Comparison of ENCODE assay signal across 8 mouse cellular contexts in genomic region chr10:83224999-83225398, GRCm38 (mm10).
A peak's percentile ranks its signal among the peaks of the same experiment; 100 is the strongest.
DNase-seq lines count a peak whose midpoint lies in the region; ATAC-seq lines count a peak whose summit lies in the region.

No protein-coding gene starts in this region.

- H3K27ac ChIP-seq in heart, embryonic 10.5 days, result no peak overlapping the region

- peak; percentile 46; the same call in 1 of the 2 replicates for ATAC-seq in megakaryocyte progenitor cell, adult 5-6 weeks (replicated peaks; ENCODE audit: poor library complexity)
- ATAC-seq in granulocyte monocyte progenitor cell, adult 5-6 weeks (replicated peaks; ENCODE audit: poor library complexity, severe bottlenecking), result no peak

- H3K9me3 ChIP-seq in heart, embryonic 10.5 days, result no peaks in the 10 kb centered on the region

- whole genome bisulfite sequencing in heart, embryonic 10.5 days, result 41% methylated on average over 3 of the region's 3 CpGs

- H3K4me1 ChIP-seq in heart, embryonic 10.5 days, result 0 out of 2 replicates have a peak, but pooled peaks cover 5% of the 10 kb centered on the region

- no peaks in the 10 kb centered on the region for H3K36me3 ChIP-seq in heart, embryonic 10.5 days

- peak; percentile 52 for DNase-seq in heart, postnatal 4 days
- no peak for DNase-seq in heart, embryonic 10.5 days (ENCODE audit: low spot score)
- peak; percentile 47 for DNase-seq in right cerebral cortex, postnatal 4 days
- no peak for DNase-seq in right cerebral cortex, adult 2 months (ENCODE audit: low spot score in 2 of 2)
- peak; percentile 58 for DNase-seq in embryo, embryonic 10 days (ENCODE audit: low spot score)
- DNase-seq in adrenal gland, postnatal 25 days, result no peak

- no peak overlapping the region for H3K4me3 ChIP-seq in heart, embryonic 10.5 days

- H3K27me3 ChIP-seq in heart, embryonic 10.5 days (ENCODE audit: insufficient read depth, poor library complexity, severe bottlenecking), result no peaks in the 10 kb centered on the region

Comparison
In these comparisons a context has a peak if more than half of its experiments do, and no peak if none do; other contexts are left out.
1. DNase-seq: peak in heart, postnatal 4 days (single experiment), right cerebral cortex, postnatal 4 days (single experiment) and embryo, embryonic 10 days (single experiment); none in heart, embryonic 10.5 days (single experiment), right cerebral cortex, adult 2 months (0 of 2) and adrenal gland, postnatal 25 days (single experiment).